Comparison of ENCODE assay signal across 10 mouse cellular contexts in genomic region chr6:87812656-87813055, GRCm38 (mm10). TPM values are rescaled to one million over a fixed set of nuclear protein-coding genes. Genes with fewer than 3 reads are reported as not detected.
DNase-seq lines count a peak whose midpoint lies in the region; ATAC-seq lines count a peak whose summit lies in the region.
"Had no signal": no experiment of that assay in that cellular context is flagged by ENCODE, and none has a peak within 500 bp of the region (broad histone marks: within the 10 kb centered on the region; RNA-seq: fewer than 3 reads in every experiment).

No protein-coding gene starts in this region.

- DNase-seq in hindbrain, embryonic 10.5 days (ENCODE audit: low spot score): no peak
- peak; percentile 35 for DNase-seq in NIH3T3 (ENCODE audit: low read depth)
- no peak for DNase-seq in adrenal gland, postnatal 25 days
- no peak for DNase-seq in layer of hippocampus, adult 11-12 months (ENCODE audit: low spot score)
- DNase-seq in gastrocnemius, adult 18-20 months (ENCODE audit: low spot score): no peak
- DNase-seq: left cerebral cortex, postnatal 4 days had no signal

- H3K4me3 ChIP-seq in hindbrain, embryonic 10.5 days: peak overlapping the region; percentile 75
- H3K4me3 ChIP-seq in hindbrain, embryonic 16.5 days (ENCODE audit: low read length): no peak overlapping the region
- peak overlapping the region; percentile 70; the same call in 1 of the 2 replicates for H3K4me3 ChIP-seq in forebrain, embryonic 13.5 days
- H3K4me3 ChIP-seq in liver, embryonic 16.5 days (ENCODE audit: low read depth, low read length): peak overlapping the region; percentile 85

- no peak overlapping the region for H3K27ac ChIP-seq in hindbrain, embryonic 10.5 days
- H3K27ac ChIP-seq in hindbrain, embryonic 16.5 days (ENCODE audit: low read depth, low read length): no peak overlapping the region
- H3K27ac ChIP-seq in forebrain, embryonic 13.5 days: no peak overlapping the region
- H3K27ac ChIP-seq in liver, embryonic 16.5 days (ENCODE audit: low read length): peak overlapping the region; percentile 99

- no peak for ATAC-seq in hindbrain, embryonic 16.5 days
- ATAC-seq in forebrain, embryonic 13.5 days: no peak
- no peak for ATAC-seq in liver, embryonic 16.5 days (ENCODE audit: low read depth)

- peaks cover 32% of the 10 kb centered on the region for H3K4me1 ChIP-seq in hindbrain, embryonic 10.5 days (replicated peaks)
- peaks cover 10% of the 10 kb centered on the region for H3K4me1 ChIP-seq in hindbrain, embryonic 16.5 days (ENCODE audit: control insufficient read depth, insufficient read depth, low read depth, low read length)
- H3K4me1 ChIP-seq in forebrain, embryonic 13.5 days: peaks cover 20% of the 10 kb centered on the region
- peaks cover 33% of the 10 kb centered on the region for H3K4me1 ChIP-seq in liver, embryonic 16.5 days (ENCODE audit: control insufficient read depth, low read depth, low read length)

- no peaks in the 10 kb centered on the region for H3K9me3 ChIP-seq in hindbrain, embryonic 10.5 days
- H3K9me3 ChIP-seq in hindbrain, embryonic 16.5 days (ENCODE audit: control insufficient read depth, low read length): no peaks in the 10 kb centered on the region
- no peaks in the 10 kb centered on the region for H3K9me3 ChIP-seq in forebrain, embryonic 13.5 days (replicated peaks)
- H3K9me3 ChIP-seq in liver, embryonic 16.5 days (replicated peaks; ENCODE audit: control insufficient read depth, low read length): no peaks in the 10 kb centered on the region
- H3K9me3 ChIP-seq: G1E had no signal

- no peak overlapping the region for H3K9ac ChIP-seq in hindbrain, embryonic 16.5 days (ENCODE audit: low read depth, low read length)
- 0 out of 2 replicates have a peak overlapping the region, but pooled peaks have one; percentile 83 for H3K9ac ChIP-seq in forebrain, embryonic 13.5 days
- peak overlapping the region; percentile 80 for H3K9ac ChIP-seq in liver, embryonic 16.5 days (ENCODE audit: low read depth, low read length)

- no peak overlapping the region; the same call in 1 of the 2 replicates for H3K4me2 ChIP-seq in hindbrain, embryonic 16.5 days (ENCODE audit: low read length)
- peak overlapping the region; percentile 92 for H3K4me2 ChIP-seq in forebrain, embryonic 13.5 days
- peak overlapping the region; percentile 90 for H3K4me2 ChIP-seq in liver, embryonic 16.5 days (ENCODE audit: low read depth, low read length)

- peaks cover 43% of the 10 kb centered on the region for H3K36me3 ChIP-seq in hindbrain, embryonic 10.5 days
- peaks cover 7% of the 10 kb centered on the region; the same call in 1 of the 2 replicates for H3K36me3 ChIP-seq in hindbrain, embryonic 16.5 days (ENCODE audit: control insufficient read depth, insufficient read depth, low read length)
- H3K36me3 ChIP-seq in forebrain, embryonic 13.5 days (ENCODE audit: poor library complexity, severe bottlenecking): peaks cover 40% of the 10 kb centered on the region
- H3K36me3 ChIP-seq in liver, embryonic 16.5 days (ENCODE audit: control insufficient read depth, insufficient read depth): peaks cover 3% of the 10 kb centered on the region; the same call in 1 of the 2 replicates

- 81% methylated on average over 1 of the region's 1 CpGs for WGBS in hindbrain, embryonic 10.5 days
- 90% methylated on average over 1 of the region's 1 CpGs for WGBS in hindbrain, embryonic 16.5 days
- 70% methylated on average over 1 of the region's 1 CpGs for WGBS in forebrain, embryonic 13.5 days
- 94% methylated on average over 1 of the region's 1 CpGs for WGBS in liver, embryonic 16.5 days (ENCODE audit: insufficient replicate concordance)

- H3K27me3 ChIP-seq in hindbrain, embryonic 10.5 days (ENCODE audit: insufficient read depth, poor library complexity, severe bottlenecking): peaks cover 11% of the 10 kb centered on the region; the same call in 1 of the 2 replicates
- H3K27me3 ChIP-seq in hindbrain, embryonic 16.5 days (replicated peaks; ENCODE audit: control insufficient read depth, insufficient read depth, low read length): no peaks in the 10 kb centered on the region
- no peaks in the 10 kb centered on the region for H3K27me3 ChIP-seq in forebrain, embryonic 13.5 days
- no peaks in the 10 kb centered on the region for H3K27me3 ChIP-seq in liver, embryonic 16.5 days (ENCODE audit: control insufficient read depth, insufficient read depth, low read depth, low read length)

RNA-seq across cellular contexts. Expression of gene Rab43, which starts 0.7 kb away (rescaled TPM):
- 7.9 and 8.1 TPM in 2 replicates for polyA plus RNA-seq in hindbrain, embryonic 10.5 days (2016; fragmentation: Nextera tagmentation; extraction: Ambion mirVana)
- polyA plus RNA-seq in hindbrain, embryonic 16.5 days (2015; fragmentation: Nextera tagmentation; extraction: Ambion mirVana): 9.4 and 11.7 TPM in 2 replicates
- polyA plus RNA-seq in forebrain, embryonic 13.5 days (2015; fragmentation: Nextera tagmentation; extraction: Ambion mirVana): 7.4 and 7.9 TPM in 2 replicates
- 32.4 and 34.8 TPM in 2 replicates for polyA plus RNA-seq in liver, embryonic 16.5 days (2015; fragmentation: Nextera tagmentation; extraction: Ambion mirVana)
- 21.8 and 34.9 TPM in 2 replicates for total RNA-seq in adrenal gland, postnatal 25 days (2021)
- 1 to 10 TPM; 3.2 to 5.9 TPM for total RNA-seq in gastrocnemius, adult 18-20 months (2021)

RNA-seq across cellular contexts. Expression of gene Gm45140, which starts 22.9 kb away (rescaled TPM):
- polyA plus RNA-seq in hindbrain, embryonic 10.5 days (2016; fragmentation: Nextera tagmentation; extraction: Ambion mirVana): 0.77 and 1.7 TPM in 2 replicates
- 2.9 and 3.9 TPM in 2 replicates for polyA plus RNA-seq in hindbrain, embryonic 16.5 days (2015; fragmentation: Nextera tagmentation; extraction: Ambion mirVana)
- polyA plus RNA-seq in forebrain, embryonic 13.5 days (2015; fragmentation: Nextera tagmentation; extraction: Ambion mirVana): 1.4 and 2.3 TPM in 2 replicates
- 4.5 and 4.6 TPM in 2 replicates for polyA plus RNA-seq in liver, embryonic 16.5 days (2015; fragmentation: Nextera tagmentation; extraction: Ambion mirVana)
- 5.1 and 6.2 TPM in 2 replicates for total RNA-seq in adrenal gland, postnatal 25 days (2021)
- total RNA-seq in gastrocnemius, adult 18-20 months (2021): under 1 TPM in 1 of 2 experiments, not detected in 1; 0.59 TPM

RNA-seq across cellular contexts. Expression of gene Isy1, which starts 25.9 kb away (rescaled TPM):
- polyA plus RNA-seq in hindbrain, embryonic 10.5 days (2016; fragmentation: Nextera tagmentation; extraction: Ambion mirVana): 50.7 and 68.0 TPM in 2 replicates
- 24.0 and 24.4 TPM in 2 replicates for polyA plus RNA-seq in hindbrain, embryonic 16.5 days (2015; fragmentation: Nextera tagmentation; extraction: Ambion mirVana)
- polyA plus RNA-seq in forebrain, embryonic 13.5 days (2015; fragmentation: Nextera tagmentation; extraction: Ambion mirVana): 46.5 and 49.8 TPM in 2 replicates
- polyA plus RNA-seq in liver, embryonic 16.5 days (2015; fragmentation: Nextera tagmentation; extraction: Ambion mirVana): 17.5 and 24.2 TPM in 2 replicates
- total RNA-seq in adrenal gland, postnatal 25 days (2021): 24.8 and 36.1 TPM in 2 replicates
- total RNA-seq in gastrocnemius, adult 18-20 months (2021): 10 to 100 TPM; 19.5 to 22.6 TPM

RNA-seq across cellular contexts. Expression of gene Gp9, which starts 34.8 kb away (rescaled TPM):
- 3.0 and 3.1 TPM in 2 replicates for polyA plus RNA-seq in hindbrain, embryonic 10.5 days (2016; fragmentation: Nextera tagmentation; extraction: Ambion mirVana)
- polyA plus RNA-seq in hindbrain, embryonic 16.5 days (2015; fragmentation: Nextera tagmentation; extraction: Ambion mirVana): 0.41 and 0.97 TPM in 2 replicates
- polyA plus RNA-seq in forebrain, embryonic 13.5 days (2015; fragmentation: Nextera tagmentation; extraction: Ambion mirVana): 0.77 and 0.89 TPM in 2 replicates
- 24.8 and 26.2 TPM in 2 replicates for polyA plus RNA-seq in liver, embryonic 16.5 days (2015; fragmentation: Nextera tagmentation; extraction: Ambion mirVana)
- not detected in 2 replicates for total RNA-seq in adrenal gland, postnatal 25 days (2021)
- not detected for total RNA-seq in gastrocnemius, adult 18-20 months (2021)
- total RNA-seq: left cerebral cortex, postnatal 4 days had no signal

RNA-seq across cellular contexts. Expression of gene Cnbp, which starts 38.2 kb away (rescaled TPM):
- polyA plus RNA-seq in hindbrain, embryonic 10.5 days (2016; fragmentation: Nextera tagmentation; extraction: Ambion mirVana): 1,080 and 1,309 TPM in 2 replicates
- 533 and 548 TPM in 2 replicates for polyA plus RNA-seq in hindbrain, embryonic 16.5 days (2015; fragmentation: Nextera tagmentation; extraction: Ambion mirVana)
- polyA plus RNA-seq in forebrain, embryonic 13.5 days (2015; fragmentation: Nextera tagmentation; extraction: Ambion mirVana): 949 and 1,006 TPM in 2 replicates
- 486 and 530 TPM in 2 replicates for polyA plus RNA-seq in liver, embryonic 16.5 days (2015; fragmentation: Nextera tagmentation; extraction: Ambion mirVana)
- total RNA-seq in adrenal gland, postnatal 25 days (2021): 346 and 405 TPM in 2 replicates
- total RNA-seq in gastrocnemius, adult 18-20 months (2021): 100 to 1,000 TPM; 462 to 552 TPM
